Mouse (Mus musculus): ENCODE measurements around the gene Pm20d1.
"Not testable (repeated sequence)": the region's sequence is repeated elsewhere in the genome, so short reads cannot be mapped to it uniquely, and the experiment has no call there.

Pm20d1 gene

GRCm38 (mm10) chr1:131795171-131795570, 2.0 kb upstream of the Pm20d1 start:
- DNase-seq (ENCODE audit: low spot score): no peak

- no peak for DNase-seq (ENCODE audit: low spot score)
Observed at GRCm38 (mm10) chr1:131800001-131800400, 2.8 kb downstream of the Pm20d1 start.

- no peak for DNase-seq (ENCODE audit: low spot score)
Observed at GRCm38 (mm10) chr1:131801071-131801470, 3.9 kb downstream of the Pm20d1 start.

- DNase-seq (ENCODE audit: low spot score): no peak
Observed at GRCm38 (mm10) chr1:131802652-131803051, 5.5 kb downstream of the Pm20d1 start.

GRCm38 (mm10) chr1:131804166-131804565, 7.0 kb downstream of the Pm20d1 start:
- DNase-seq (ENCODE audit: low spot score): no peak

GRCm38 (mm10) chr1:131808986-131809385, 11.8 kb downstream of the Pm20d1 start:
- DNase-seq (ENCODE audit: low spot score): no peak

GRCm38 (mm10) chr1:131809651-131810050, 12.5 kb downstream of the Pm20d1 start:
- DNase-seq (ENCODE audit: low spot score): no peak

- no peak for DNase-seq (ENCODE audit: low spot score)
Observed at GRCm38 (mm10) chr1:131811393-131811792, 14.2 kb downstream of the Pm20d1 start.

- DNase-seq (ENCODE audit: low spot score): no peak
Observed at GRCm38 (mm10) chr1:131812006-131812405, 14.8 kb downstream of the Pm20d1 start.

GRCm38 (mm10) chr1:131812631-131813295, 15.6 kb downstream of the Pm20d1 start:
- DNase-seq (ENCODE audit: low spot score): no peak

GRCm38 (mm10) chr1:131813731-131814130, 16.6 kb downstream of the Pm20d1 start:
- no peak for DNase-seq (ENCODE audit: low spot score)

GRCm38 (mm10) chr1:131814191-131814590, 17.0 kb downstream of the Pm20d1 start:
- DNase-seq (ENCODE audit: low spot score): no peak

- DNase-seq (ENCODE audit: low spot score): no peak
Observed at GRCm38 (mm10) chr1:131816886-131817285, 19.7 kb downstream of the Pm20d1 start.

- not testable (repeated sequence) for DNase-seq (ENCODE audit: low spot score)
Observed at GRCm38 (mm10) chr1:131820353-131820752, 23.2 kb downstream of the Pm20d1 start.

- no peak for DNase-seq (ENCODE audit: low spot score)
Observed at GRCm38 (mm10) chr1:131820887-131821328, 23.7 kb downstream of the Pm20d1 start.

- DNase-seq (ENCODE audit: low spot score): no peak
Observed at GRCm38 (mm10) chr1:131822292-131822691, 25.1 kb downstream of the Pm20d1 start.

- DNase-seq (ENCODE audit: low spot score): no peak
Observed at GRCm38 (mm10) chr1:131822856-131823492, 25.8 kb downstream of the Pm20d1 start.

- no peak for DNase-seq (ENCODE audit: low spot score)
Observed at GRCm38 (mm10) chr1:131823563-131823962, 26.4 kb downstream of the Pm20d1 start.

GRCm38 (mm10) chr1:131824528-131825181, 27.5 kb downstream of the Pm20d1 start:
- no peak for DNase-seq (ENCODE audit: low spot score)

GRCm38 (mm10) chr1:131827207-131827786, 30.1 kb downstream of the Pm20d1 start, which contains the start of gene Slc41a1:
Slc41a1 (plus strand) TSS chr1:131827493.
- no peak for DNase-seq (ENCODE audit: low spot score)

- DNase-seq (ENCODE audit: low spot score): peak; percentile 91
Observed at GRCm38 (mm10) chr1:131827787-131828258, 30.6 kb downstream of the Pm20d1 start.

- peak; percentile 33 for DNase-seq (ENCODE audit: low spot score)
Observed at GRCm38 (mm10) chr1:131828297-131829126, 31.3 kb downstream of the Pm20d1 start.
